Mouse (Mus musculus) testis, adult 2 months (tissue): ENCODE data around the gene Hoxc11.

Source experiments
- CTCF ChIP-seq: fragments of 200-500 bp; IDR thresholded peaks from 2 replicates; pipeline ENCODE4 v1.5.1; 2012; ENCODE audit warnings: low read depth, mild to moderate bottlenecking, inconsistent platforms, low read length, moderate library complexity; ENCODE audit not compliant: control insufficient read depth, insufficient read depth, insufficient replicate concordance
- POLR2A ChIP-seq: fragments of 200-500 bp; IDR thresholded peaks from 2 replicates; pipeline ENCODE4 v1.6.1; 2012; ENCODE audit warnings: low read depth, mild to moderate bottlenecking, inconsistent platforms, low read length, moderate library complexity; ENCODE audit not compliant: control insufficient read depth

GRCm38 (mm10) chr15:102992863-102993262, 38.6 kb downstream of the Hoxc11 start:
- TF ChIP-seq POLR2A, result no peak
- no peak for TF ChIP-seq CTCF
